Mouse (Mus musculus): ENCODE measurements at regions not wholly inside any gene's neighbourhood (a gene's known extent, or its start where the extent isn't known, plus 50 kb on each side); places are given as distances from the start of the nearest gene placed in this dataset.

DNA sequence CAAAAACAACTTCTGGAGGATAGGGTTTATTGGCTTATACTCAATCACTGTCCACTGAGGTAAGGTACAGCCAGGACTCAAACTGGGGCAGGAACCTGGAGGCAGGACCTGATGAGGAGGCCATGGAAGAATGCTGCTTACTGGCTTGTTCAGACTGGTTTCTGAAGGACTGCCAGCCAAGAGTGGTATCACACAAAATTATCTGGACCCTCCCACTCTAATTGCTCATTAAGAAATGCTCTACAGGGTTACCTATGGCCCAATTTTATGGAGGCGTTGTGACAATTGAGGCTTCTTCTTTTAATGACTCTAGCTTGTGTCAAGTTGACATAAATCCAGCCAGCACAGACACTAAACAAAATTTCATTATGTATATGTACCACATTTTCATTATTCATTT, 158.5 kb upstream of the Gm11042 start:
- TF ChIP-seq CTCF (IDR thresholded peaks at IDR 0.05; ENCODE audit: extremely low read depth, insufficient read depth, low read length) (no peak), POLR2A (IDR thresholded peaks at IDR 0.05; ENCODE audit: extremely low read depth, insufficient read depth, low read length) (no peak)
